Mouse (Mus musculus): ENCODE measurements at regions not wholly inside any gene's neighbourhood (a gene's known extent, or its start where the extent isn't known, plus 50 kb on each side); places are given as distances from the start of the nearest gene placed in this dataset.

DNA sequence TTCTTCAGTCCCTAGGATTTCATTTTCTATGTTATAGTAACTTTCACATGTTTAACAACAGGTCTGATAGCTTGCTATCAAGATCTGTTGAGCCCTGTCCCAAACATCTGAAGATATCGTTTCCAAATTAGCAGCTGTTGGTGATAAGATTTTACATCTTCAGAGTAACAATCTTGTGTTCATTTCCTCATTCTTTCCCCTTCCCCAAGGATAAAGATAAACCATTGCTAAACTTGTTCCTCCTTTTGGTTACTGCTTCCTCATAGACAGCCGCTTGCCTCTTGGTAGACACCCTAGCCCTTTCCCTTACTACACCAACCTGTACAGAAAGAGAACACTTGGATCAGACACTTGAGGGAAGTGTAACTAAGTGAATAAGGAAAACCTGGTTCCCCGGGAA, 58.6 kb downstream of the Kcnrg start:
- POLR2A ChIA-PET: interaction anchor here in 2 of 4 experiments (1.1 to 4.0 kb wide), 9 partner anchors 10 to 33 kb away, joined by 4 to 26 read pairs (median 11); no protein-coding TSS in a partner anchor
- CTCF ChIA-PET: no interaction called here

DNA sequence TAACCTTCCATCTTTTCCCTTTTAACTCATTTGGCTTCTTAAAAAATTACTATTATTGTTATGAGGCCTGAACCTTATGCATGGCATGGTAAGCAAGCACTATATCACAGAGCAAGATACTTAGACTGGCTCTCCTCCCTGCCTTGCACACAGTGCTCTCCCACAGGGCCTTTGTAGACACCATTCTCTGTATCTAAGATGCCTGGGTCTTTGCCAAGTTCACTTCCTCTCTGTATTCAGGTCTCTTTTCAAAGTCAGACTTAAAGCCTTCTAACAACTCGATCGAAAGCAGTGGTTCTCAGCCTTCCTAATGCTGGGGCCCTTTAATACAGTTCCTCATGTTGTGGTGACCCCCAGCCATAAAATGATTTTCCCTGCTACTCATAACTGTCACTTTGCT, 65.9 kb downstream of the Kcnrg start:
- POLR2A ChIA-PET: interaction anchor here in 1 of 4 experiments (1.3 kb wide), 1 partner anchor 8 kb away, joined by 5 read pairs; no protein-coding TSS in a partner anchor
- CTCF ChIA-PET: no interaction called here

DNA sequence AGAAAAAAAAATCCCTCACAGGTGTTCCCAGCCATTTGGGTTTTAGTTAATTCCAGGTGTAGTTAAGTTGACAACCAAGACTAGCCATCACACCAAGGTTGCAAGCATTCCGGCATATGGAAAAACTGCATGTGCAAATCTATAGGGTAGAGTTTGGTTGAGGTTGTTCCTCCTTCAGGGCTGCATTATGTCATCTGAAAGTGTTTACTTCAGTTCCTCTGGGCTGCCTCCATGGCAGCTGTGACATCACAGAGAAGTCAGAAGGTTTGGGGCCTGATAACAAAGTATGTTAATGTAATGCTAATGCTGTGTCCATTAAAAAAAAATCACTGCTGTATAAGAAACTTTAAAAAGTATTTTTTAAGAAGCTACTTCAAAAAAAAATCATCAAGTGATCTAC, 70.8 kb downstream of the Kcnrg start:
- CTCF ChIA-PET: no interaction called here

DNA sequence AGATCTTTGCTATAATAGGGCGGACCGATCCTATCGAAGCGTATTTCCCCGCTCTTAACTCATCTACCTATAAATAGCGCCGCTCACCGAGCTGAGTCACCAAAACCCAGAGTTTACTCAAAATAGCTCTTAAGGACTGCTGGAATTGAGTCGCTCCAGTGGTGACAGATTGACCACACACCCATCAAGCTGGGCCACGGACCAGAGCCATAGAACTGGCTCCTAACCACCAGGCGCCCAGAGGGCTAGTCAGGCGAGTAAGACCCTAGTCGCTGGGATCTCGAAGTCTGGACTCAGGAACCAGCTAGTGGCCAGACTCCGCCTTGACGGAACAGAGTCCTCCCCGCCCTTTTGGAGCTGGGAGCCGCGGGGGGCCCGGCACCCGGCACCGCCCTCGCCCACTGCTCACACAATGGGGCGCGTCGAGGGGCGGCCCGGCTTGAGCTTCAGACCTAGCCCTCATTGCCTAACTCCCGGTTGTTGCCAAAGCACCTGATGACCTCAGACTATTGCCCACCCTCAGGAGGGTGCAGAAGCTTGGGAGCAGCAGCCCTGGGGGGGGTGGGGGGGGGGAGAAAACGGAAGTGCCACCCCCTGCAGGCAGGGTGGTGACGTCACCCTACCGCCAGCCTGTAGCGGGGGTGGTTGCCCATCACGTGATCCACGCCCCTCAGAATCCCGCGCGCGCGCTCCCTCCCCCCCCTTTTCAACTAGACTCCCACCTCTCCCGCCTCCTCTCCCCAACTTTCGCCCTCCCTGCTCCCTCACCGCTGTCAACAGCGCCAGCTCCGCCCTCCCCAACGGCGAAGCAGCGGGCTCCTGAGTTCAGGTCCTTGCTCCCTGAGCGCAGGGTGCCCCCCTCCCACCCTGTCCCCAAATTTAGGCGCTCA, 73.8 kb downstream of the Kcnrg start:
- POLR2A ChIA-PET: interaction anchor here (0.5 to 13.4 kb wide), 87 partner anchors 8 to 1822 kb away, joined by 3 to 198 read pairs (median 5); partner anchors contain the start of genes Trim13 (in 3 of the 4), Gucy1b2 (in 1 of the 4), Ints6 (in 1 of the 4) and Kpna3 (in 1 of the 4)

More for the DNA sequence above, 70.8 kb downstream of the Kcnrg start:
- POLR2A ChIA-PET: interaction anchor here in 2 of 4 experiments (0.6 to 13.4 kb wide), 4 partner anchors 15 to 1424 kb away, joined by 3 to 198 read pairs (median 3); no protein-coding TSS in a partner anchor

DNA sequence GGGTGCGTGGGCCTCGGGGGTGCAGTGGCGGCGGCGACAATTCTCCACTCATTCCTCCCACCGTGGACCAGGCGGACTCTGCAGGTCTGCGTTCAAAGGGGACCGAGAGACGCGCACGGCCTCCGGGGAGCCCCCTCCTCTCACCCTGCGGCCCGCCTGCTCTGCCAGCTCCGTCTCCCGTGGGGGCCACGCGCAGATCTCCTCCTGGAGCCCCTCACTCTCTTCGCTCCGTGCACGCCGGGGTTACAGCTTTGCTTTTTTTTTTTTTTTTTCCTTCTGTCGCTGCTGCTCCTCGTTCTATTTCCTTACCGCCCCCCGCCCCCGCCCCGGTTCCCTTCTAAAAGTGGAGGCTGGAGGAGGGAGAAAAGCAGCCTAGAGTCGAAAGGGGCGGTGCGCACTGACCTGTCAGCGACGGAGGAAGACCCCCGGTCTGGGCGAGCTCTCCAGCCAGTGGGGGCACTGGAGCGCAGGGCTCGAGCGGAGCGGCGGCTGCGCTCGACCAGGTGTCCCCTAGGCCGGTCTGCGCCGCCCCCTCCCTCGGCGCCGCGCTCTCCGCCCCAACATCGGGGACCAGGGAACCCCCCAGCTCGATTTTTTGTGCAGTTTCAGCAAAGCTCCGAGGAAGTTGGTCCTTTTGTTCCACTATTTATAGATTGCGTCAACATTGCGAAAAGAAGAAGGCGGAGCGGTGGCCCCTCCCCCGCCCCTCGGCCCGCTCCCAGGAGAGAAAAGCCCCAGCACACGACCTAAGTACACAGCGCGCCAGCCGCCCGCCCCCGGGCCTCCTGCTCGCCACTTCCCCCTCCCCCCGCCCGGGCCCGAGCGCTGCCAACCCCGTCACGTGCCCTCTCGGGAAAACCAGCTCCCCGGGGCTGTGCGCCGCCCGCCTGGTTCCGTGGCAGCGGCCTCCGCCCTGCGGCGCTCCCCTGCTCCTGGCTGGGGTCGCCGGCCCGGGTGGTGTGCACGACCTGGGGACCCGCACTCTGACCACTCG, 74.7 kb downstream of the Kcnrg start:
- CTCF ChIA-PET: interaction anchor here in 3 of 4 experiments (0.6 to 2.2 kb wide), 8 partner anchors 25 to 911 kb away, joined by 3 to 8 read pairs (median 6); no protein-coding TSS in a partner anchor

More for the DNA sequence above, 73.8 kb downstream of the Kcnrg start:
- CTCF ChIA-PET: interaction anchor here (0.6 to 2.2 kb wide), 13 partner anchors 16 to 1632 kb away, joined by 3 to 15 read pairs (median 6); no protein-coding TSS in a partner anchor

DNA sequence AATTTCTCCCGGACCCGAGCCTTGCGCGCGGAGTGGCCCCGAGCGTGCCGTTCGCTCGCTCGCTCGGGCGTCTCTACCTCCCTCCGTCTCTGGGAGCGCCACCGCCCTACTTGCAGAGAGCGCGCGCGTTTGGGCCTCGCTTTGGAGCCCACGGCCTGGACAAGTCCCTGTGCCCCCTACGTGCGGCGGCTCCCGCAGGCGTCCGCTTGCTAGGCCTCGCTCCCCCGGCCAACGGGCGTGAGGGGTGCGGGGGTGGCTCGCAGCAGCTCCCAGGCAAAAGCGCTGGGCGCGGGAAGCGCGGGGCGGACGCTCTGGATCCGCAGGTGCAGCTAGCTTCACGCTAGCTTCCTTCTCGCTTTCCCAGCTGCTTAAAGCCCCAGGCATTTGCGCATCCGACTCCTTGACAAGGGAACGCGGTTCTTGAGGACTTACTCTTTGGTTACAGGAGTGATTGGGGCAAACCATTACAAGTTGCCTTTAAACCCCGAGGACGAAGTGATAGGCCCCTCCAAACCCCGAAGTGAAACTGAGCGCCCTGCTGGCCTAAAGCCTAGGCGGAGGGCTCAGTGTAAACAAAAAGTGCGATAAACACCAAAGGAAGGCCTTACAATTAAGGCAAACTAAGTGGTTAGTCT, 75.6 kb downstream of the Kcnrg start:
- ChIA-PET CTCF (interaction anchor here in 1 of 4 experiments (2.2 kb wide), 1 partner anchor 35 kb away, joined by 8 read pairs; no protein-coding TSS in a partner anchor), POLR2A (interaction anchor here (0.5 to 13.4 kb wide), 48 partner anchors 10 to 1487 kb away, joined by 3 to 198 read pairs (median 5); partner anchors contain the start of gene Trim13 (in 3 of the 4))

More for the DNA sequence above, 74.7 kb downstream of the Kcnrg start:
- POLR2A ChIA-PET: interaction anchor here (0.5 to 13.4 kb wide), 95 partner anchors 7 to 1821 kb away, joined by 3 to 198 read pairs (median 5); partner anchors contain the start of genes Trim13 (in 3 of the 4), Gucy1b2 (in 1 of the 4) and Kpna3 (in 1 of the 4)

DNA sequence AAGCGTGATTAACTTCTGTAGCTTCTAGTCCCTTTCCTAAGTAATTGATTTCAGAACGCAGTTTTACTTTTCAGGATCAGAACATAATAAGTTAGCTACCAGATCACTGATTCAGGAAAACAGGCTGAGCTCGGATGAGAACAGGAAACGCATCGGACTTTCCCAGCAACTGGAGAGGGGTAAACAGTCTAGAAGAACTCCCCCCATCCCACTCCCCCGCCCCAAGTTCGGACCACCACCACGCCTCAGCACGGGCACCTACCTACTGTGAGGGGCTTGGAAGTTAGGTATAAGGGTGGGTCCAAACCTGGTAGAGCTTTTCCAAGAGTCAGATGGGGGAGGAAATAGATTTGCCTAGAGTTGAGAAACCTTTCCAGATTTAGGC, 76.1 kb downstream of the Kcnrg start:
- ChIA-PET POLR2A (interaction anchor here (0.6 to 13.4 kb wide), 32 partner anchors 12 to 648 kb away, joined by 3 to 198 read pairs (median 6); partner anchors contain the start of gene Trim13 (in 2 of the 4)), CTCF (no interaction called here)

DNA sequence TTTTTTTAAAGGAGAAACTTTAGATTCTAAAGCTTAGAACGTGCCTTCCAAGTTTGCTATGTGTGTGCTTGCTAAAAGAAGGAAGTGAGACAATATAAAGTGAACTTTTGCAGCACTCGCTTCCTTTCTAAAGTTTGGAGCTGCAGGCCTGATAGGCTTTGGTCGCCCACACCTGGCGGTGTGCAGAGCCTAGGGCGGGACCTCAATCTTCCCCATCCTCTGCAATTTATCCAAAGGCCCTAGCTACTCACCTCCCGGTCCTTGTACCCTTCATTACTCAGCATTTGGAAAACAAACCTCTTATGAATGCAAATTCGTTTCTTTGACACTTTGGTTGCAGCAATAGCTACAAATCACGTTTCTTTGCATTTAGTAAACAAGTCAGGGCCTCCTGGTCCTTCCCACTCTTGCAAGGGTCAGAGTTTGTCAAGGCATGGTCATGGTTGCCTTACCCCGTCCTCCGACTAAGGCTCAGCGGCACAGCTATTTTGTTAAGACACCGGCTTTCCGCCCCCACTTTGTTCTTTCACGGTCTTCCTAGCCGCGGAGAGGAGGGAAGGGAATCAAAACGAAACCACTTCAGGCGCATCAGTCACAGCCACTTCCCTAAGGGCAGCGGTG, 76.6 kb downstream of the Kcnrg start:
- ChIA-PET POLR2A (interaction anchor here in 3 of 4 experiments (0.6 to 13.4 kb wide), 30 partner anchors 11 to 1174 kb away, joined by 3 to 198 read pairs (median 4); partner anchors contain the start of gene Trim13 (in 2 of the 3)), CTCF (interaction anchor here in 1 of 4 experiments (0.6 kb wide), 1 partner anchor 27 kb away, joined by 4 read pairs; no protein-coding TSS in a partner anchor)

DNA sequence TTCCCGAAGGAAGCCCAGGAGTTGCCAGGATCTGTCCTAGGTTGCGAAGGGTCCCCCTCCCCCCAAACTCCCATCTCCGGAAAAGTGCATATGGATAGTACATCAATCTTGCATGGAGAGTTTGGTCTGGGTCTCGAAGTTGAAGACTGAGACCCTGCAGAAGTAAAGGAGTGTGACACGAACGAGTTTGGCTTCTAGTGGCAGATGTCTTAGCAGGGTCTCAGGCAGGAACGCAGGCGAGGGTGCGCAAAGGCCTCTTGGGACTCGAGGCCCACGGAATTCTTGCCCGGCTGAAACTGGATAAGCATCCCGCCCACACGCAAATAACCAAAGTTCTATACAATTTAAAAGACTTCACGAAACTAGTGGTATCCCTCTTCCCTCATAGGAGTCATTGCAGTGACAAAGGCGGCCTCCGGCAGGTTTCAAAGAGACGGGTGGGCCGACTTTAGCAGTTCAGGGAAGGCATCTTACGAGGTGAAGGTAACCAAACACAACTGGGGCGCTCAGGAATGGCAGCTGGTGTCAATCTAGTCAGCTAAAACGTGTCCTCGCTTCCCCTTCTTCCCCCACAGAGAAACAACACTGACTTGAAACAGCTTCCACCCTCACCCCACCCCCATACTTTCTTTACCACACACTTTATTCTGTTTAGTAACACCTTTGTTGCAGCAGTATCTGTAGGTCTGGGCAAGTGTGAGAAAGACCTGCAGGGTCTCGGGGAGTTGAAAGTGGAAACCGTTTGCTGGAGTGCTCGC, 77.4 kb downstream of the Kcnrg start:
- ChIA-PET CTCF (interaction anchor here in 1 of 4 experiments (0.6 kb wide), 1 partner anchor 28 kb away, joined by 4 read pairs; no protein-coding TSS in a partner anchor), POLR2A (interaction anchor here in 3 of 4 experiments (0.6 to 13.4 kb wide), 22 partner anchors 10 to 1174 kb away, joined by 3 to 198 read pairs (median 4); partner anchors contain the start of gene Trim13 (in 2 of the 3))

DNA sequence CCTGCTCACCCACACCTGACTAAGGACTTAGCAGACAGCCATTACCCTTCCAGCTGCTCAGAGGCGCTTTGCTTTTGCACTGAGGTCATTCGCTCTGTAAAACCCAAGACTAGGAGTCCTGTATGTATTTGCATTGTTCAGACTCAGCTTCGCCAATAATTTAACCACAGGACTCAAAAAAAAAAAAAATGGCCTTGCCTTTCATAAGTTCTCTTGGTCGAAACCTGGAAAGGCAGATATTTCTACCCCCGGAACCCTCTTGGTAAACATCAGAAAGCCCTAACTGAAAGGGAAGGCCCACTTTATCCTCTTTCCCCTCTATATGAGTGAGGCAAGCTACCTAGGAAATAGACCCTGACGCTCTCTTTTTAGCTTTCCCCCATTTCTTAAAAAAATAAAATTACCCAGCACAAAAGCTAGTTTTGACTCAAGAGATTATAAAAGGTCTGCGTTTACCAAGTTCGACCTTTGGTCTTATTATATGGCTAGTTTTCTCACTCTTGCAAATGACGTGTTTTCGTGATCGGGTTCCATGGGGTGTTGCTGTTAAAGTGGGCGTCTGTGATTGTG, 78.1 kb downstream of the Kcnrg start:
- ChIA-PET POLR2A (interaction anchor here in 3 of 4 experiments (0.7 to 13.4 kb wide), 10 partner anchors 10 to 1863 kb away, joined by 3 to 198 read pairs (median 4); partner anchors contain the start of gene Trim13 (in 2 of the 3)), CTCF (interaction anchor here in 1 of 4 experiments (0.7 kb wide), 1 partner anchor 718 kb away, joined by 3 read pairs; no protein-coding TSS in a partner anchor)

DNA sequence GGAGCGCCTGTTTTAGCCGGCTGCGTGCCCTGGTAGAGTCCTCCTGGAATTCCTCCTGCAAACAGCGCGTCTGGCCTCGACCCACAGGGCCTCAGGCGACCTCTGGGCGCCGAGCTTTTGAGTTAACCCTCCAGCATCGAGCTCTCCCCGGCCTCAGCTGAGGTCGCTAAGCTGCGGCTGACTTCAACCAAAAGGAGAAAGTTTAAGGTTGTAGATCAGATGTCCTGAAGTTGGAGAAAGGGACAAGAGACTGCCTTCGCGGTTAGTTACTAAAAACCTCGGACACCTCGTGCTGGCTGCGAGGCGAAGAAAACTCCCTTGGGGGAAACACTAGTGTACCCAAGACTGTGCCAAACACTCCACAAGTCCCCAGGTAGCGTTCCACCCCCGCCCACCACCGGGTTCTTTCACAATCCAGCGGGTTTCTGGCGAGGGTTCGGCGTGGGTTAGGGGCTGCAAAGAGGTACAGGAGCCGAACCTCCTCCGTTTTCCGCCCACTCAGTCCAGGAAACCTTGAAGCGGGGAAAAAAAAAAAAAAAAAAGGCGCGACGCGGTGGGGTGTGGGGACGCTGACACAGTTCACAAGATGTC, 78.9 kb downstream of the Kcnrg start:
- CTCF ChIA-PET: no interaction called here
- POLR2A ChIA-PET: interaction anchor here in 3 of 4 experiments (0.6 to 13.4 kb wide), 11 partner anchors 9 to 339 kb away, joined by 3 to 198 read pairs (median 5); no protein-coding TSS in a partner anchor

DNA sequence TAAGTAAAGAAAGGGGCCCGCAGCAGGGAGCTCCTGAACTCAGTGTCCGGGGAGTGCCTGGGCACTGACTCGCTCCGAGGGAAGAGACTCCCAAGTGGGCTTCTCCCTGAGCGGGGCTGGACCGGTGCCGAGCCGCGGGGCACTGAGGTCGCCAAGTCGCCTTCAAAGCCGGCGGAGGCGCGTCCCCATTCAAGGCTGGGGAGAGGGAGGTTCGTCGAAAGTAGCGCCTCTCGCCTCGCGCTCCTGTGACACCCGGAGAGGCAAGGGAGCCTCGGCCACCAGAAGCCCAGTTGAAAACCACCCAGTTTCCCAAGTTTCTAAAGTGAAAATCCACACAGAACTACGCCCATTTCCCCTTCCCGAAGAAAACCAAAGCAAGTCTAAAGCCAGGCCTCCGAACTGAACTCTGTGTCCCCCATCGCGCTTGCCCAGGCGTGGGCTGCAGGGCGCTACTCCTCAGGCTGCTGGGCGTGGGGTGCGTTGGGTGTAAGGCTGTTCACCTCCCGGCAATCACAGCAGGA, 79.6 kb downstream of the Kcnrg start:
- ChIA-PET POLR2A (interaction anchor here in 3 of 4 experiments (0.6 to 13.4 kb wide), 14 partner anchors 8 to 339 kb away, joined by 3 to 198 read pairs (median 5); no protein-coding TSS in a partner anchor), CTCF (no interaction called here)

DNA sequence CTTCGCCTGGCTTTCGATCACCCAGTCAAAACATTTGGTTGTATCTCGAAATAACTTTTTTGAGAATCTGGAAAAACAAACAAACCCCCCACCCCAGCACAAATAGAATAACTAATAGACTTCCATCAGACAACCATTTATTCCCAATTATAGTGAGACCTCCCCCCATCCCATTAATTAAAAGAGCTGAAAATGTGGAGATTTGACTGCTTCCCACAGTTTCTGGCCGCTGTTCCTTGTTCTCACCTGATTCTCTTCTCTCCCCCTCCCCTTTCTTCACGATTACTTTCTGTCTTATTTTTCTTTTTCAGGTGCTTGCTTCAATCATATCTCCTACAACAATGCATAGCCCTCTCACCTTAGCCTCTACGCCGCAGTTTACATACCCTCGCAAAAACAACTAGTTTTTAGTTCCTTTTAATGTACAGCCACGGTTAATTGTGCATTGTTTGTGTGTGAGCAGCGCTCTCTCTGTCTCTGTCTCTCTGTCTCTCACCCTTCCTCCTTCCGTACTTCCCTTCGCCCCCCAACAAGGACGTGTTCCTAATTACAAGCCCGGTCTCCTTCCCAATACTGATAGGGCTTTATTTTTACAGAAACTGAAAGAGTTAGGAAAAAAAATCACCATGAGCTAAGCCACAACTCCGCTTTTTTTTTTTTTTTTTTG, 80.2 kb downstream of the Kcnrg start:
- CTCF ChIA-PET: no interaction called here

DNA sequence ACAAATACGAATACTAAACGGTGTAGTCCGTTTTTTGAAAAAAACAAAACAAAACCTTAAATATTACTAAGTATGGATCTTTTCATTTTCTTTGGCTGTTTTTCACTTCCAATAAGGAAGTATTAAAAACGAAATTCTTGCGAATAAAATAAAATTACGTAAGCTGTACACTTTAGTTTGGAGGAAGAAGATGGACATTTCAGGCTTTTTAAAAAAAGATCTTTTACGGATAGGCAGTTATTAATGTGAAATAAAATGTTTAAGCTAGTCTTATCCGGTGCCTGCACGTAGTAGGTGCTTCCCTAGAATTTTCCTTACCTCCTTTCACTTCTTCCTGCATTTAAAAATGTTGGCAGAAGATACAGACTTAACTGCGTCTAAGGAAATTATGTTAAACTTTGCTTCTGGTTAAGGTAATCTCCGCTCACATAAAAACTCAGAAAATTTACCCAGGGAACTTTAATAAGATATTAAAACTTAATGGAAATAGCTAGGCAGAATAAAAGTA, 80.8 kb downstream of the Kcnrg start:
- ChIA-PET POLR2A (interaction anchor here in 3 of 4 experiments (0.6 to 13.4 kb wide), 15 partner anchors 7 to 644 kb away, joined by 3 to 198 read pairs (median 4); partner anchors contain the start of gene Spryd7 (in 2 of the 3)), CTCF (no interaction called here)

More for the DNA sequence above, 80.2 kb downstream of the Kcnrg start:
- POLR2A ChIA-PET: interaction anchor here (0.6 to 13.4 kb wide), 14 partner anchors 8 to 209 kb away, joined by 3 to 198 read pairs (median 4); partner anchors contain the start of gene Spryd7 (in 1 of the 4)
